Mouse (Mus musculus) gastrocnemius, postnatal 10 days (tissue): ENCODE results near the gene Tcl1b2. TPM values are rescaled to one million over a fixed set of nuclear protein-coding genes. Genes with fewer than 3 reads are reported as not detected.
"Not testable (repeated sequence)": the region's sequence is repeated elsewhere in the genome, so short reads cannot be mapped to it uniquely, and the experiment has no call there.

Experiments used
- DNase-seq: peaks from one replicate; pipeline ENCODE4 v3.0.0; 2021; ENCODE audit warnings: mixed read lengths
- long read RNA-seq, 2 experiments: library from polyadenylated mRNA; stranded (forward); transcript quantifications; one replicate each; pipeline ENCODE4 v2.0.0; 2021
- total RNA-seq, 2 experiments: library from RNA; stranded (reverse); gene quantifications; 2 replicates each; pipeline ENCODE4 v1.2.3; 2021

Gene Tcl1b2
- not detected for total RNA-seq
- long read RNA-seq, experiment 1: 0 reads
- long read RNA-seq, experiment 2: 0 reads

DNA sequence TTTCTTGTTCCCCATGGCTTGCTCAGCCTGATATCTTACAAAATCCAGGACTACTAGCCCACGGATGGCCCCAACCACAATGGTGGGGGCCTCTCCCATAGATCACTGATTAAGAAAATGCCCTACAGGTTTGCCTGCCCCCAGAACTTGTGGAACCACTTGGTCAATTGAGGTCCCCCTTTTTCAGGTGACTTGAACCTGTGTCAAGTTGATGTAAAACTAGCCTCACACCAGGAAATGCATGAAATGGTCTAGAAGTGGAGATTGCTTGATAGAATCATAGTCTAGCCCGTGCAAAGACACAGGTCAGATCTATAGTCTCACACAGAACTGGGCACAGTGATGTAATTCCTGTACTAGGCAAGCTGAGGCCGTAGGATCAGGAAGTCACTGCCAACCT is at the start of gene Tcl1b2:
TSS of gene Tcl1b2 (plus strand) at position 301 of the 400 bp plus-strand sequence.
- no peak for DNase-seq

GRCm38 (mm10) chr12:105099466-105100044 is 46.3 kb upstream of the Tcl1b2 start:
- no peak for DNase-seq

- DNase-seq: no peak
Measured at GRCm38 (mm10) chr12:105102901-105103300, 42.9 kb upstream of the Tcl1b2 start.

GRCm38 (mm10) chr12:105104036-105104435 is 41.8 kb upstream of the Tcl1b2 start:
- peak; percentile 91 for DNase-seq

DNA sequence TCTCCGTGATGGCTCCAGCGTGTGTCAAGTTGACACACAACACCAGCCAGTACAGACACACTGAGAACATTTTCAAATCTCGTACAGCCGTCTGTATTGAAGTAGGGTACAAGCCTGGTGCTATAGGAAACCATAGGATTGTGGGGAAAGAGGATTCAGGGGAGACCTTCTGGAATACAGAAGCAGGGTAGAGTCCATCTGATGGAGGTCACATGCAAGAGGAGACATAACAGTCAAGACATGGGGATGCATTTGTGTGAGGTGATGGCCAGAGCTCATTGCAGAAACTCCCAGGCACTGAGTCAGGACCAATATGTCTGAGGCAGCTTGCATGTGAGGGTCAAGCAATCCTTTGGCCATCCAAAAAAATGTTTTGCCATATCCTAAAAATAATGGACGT is 40.5 kb upstream of the Tcl1b2 start:
- no peak for DNase-seq

GRCm38 (mm10) chr12:105108856-105109255 is 37.0 kb upstream of the Tcl1b2 start:
- no peak for DNase-seq

DNA sequence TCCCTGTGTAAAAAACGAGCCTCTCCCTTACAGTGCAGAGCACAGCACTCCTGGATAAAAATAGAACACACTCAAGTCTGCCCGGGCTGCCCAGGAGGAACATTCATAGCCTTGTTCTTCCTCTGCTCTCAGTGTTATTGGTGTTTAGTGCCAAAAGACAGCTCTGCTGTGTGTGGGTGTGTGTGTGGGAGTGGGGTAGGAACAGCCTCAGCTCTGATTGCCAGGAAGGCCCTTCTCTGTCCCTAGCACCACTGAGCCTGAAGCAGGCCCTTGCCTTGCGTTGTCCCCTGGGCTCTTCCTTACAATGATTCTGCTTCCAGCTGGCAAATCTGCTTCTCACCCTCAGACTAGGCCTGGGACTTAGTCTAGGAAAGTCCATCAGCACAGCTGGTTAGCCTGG is 36.4 kb upstream of the Tcl1b2 start:
- DNase-seq: no peak

DNA sequence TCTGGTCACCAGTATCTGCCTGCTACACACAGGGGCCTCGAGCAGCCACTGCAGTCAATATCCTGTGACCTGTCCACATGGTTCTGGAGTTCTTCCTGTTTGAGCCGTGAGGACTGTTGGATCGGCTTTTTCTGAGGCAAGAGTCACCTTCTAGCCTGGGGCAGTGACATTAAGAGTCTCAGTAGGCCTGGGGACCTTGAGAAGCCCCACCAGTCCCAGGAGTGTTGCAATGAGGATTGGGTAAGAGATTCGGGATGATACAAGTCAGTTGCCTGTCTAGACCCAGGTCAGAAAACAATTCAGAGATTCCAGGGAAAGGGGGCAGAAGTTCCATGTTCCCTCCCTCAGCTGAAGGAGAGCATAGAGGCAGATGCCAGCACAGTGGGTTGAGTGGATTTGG is 36.0 kb upstream of the Tcl1b2 start:
- DNase-seq: no peak

- no peak for DNase-seq
Measured at GRCm38 (mm10) chr12:105112321-105112988, 33.4 kb upstream of the Tcl1b2 start.

GRCm38 (mm10) chr12:105116648-105117047 is 29.2 kb upstream of the Tcl1b2 start:
- no peak for DNase-seq

- no peak for DNase-seq
Measured at GRCm38 (mm10) chr12:105125362-105125761, 20.5 kb upstream of the Tcl1b2 start.

DNA sequence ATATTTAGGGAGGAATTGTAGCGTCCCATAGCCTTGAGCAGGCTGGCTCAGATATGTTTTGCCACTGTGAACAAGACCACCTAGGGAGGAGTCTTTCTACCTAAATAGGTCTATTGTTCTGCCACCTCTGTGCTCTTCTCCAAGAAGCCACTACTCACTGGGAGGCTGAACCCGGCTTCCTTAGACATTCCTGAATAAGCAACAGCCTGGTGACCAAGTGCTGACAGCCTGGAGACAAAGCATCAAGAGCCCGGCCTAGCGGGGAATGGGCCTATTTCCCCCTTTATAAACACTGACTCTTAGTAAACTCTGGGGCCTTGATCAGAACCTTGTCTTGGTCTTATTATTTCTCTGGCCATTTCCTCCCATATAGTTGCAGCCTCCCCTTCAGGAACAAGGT is 19.3 kb upstream of the Tcl1b2 start:
- DNase-seq: no peak

DNA sequence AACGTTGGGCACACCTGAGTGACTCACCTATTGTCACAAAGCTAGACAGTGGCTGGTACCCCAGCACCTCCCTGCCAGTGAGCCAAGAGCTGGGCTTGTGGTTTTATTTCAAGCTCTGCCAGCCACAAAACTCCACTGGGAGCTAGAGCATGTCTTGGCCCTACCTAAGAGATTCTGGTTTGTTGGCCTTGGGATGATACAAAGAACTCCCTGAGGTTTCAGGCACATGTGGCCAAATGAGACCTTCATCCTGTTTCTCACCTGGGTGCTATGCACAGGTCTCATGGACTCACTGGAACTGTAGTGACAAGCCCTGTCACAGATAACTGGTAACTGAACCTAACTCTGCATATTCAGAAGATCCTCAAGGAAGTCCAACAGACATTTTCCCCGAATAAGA is 18.2 kb upstream of the Tcl1b2 start:
- DNase-seq: no peak

DNA sequence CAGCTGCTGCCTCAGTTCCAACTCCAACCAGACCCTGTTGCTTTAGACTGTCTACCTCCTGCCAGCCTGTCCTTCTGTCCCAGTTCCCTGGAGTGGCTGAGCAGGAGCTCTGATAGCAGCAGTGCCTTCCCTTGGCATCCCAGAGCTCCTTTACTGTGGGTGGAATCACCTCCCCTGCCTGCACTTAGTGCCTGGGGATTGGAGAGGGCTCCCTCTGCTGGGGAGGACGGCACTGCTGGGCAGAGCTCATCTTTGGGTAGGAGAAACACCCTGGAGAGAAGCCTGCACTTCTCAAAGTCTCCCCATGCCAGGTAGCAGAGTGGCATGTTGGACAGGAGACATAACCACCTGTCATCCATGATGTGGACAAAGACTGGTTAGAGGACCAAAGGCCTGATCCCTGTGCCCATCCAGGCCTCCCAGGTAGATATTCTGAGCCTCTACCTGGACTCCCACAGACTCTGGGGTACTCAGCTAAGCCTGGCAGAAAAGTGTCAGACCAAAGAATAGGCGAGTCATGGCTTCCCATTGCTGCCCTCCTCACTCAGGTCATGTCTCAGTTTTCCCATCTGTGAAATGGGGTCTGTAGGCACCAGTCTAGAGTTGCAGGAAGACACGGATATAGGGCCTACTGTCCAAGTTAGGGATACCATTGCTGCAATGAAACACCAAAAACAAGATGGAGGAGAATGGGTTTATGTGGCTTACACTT is 16.2 kb upstream of the Tcl1b2 start:
- not testable (repeated sequence) for DNase-seq

DNA sequence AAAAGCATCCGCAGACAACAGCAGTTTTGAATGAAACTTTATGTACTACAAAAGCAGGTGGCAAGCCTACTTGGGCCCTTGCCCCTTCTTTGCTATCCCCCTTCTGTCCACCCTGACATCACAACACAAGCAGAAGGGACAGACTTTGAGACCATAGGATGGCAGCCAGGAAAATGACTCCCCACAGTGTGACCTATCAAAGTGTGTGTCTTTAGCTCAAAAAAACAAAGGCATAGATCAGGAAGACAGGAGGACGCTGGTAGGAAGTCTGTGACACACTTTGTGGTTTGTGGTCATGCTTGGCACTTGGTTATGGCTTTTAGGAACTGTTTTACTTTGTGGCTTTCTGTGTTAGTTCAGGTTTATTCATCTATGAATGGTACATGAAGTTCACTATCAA is 11.6 kb upstream of the Tcl1b2 start:
- DNase-seq: not testable (repeated sequence)

DNA sequence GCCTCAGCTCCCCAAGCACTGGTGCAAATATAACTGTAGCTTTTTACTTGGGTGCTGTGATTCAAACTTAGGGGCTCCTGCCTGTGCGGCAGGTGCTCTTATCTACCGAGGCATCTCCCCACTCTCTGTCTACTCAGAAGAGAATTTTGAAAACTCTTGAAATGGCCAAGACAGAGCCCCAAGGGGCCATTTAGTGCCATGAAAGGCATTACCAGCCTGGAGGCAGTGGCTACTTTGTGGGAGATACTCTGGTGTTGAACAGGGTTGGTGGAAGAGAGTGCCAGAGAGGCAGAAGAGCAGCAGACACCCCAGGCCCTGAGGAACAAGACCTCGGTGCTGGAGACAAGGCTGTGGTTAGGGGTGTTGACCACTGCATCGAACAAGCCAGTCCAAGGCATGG is 11.0 kb upstream of the Tcl1b2 start:
- not testable (repeated sequence) for DNase-seq

GRCm38 (mm10) chr12:105137729-105138128 is 8.1 kb upstream of the Tcl1b2 start:
- not testable (repeated sequence) for DNase-seq

DNA sequence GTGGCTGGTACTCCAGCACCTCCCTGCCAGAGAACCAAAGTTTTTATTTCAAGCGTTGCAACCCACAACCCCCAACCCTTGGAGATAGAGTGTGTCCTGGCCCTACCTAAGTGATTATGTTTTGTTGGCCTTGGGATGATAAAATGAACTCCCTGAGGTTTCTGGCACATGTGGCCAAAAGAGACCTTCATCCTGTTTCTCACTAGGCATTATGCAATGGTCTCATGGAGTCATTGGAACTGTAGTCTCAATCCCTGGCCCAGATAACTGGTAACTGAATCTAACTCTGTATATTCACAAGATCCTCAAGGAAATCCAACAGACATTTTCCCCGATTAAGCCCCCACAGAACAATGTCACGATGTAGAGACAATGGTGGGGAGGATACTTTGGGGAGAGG is 2.7 kb upstream of the Tcl1b2 start:
- no peak for DNase-seq

DNA sequence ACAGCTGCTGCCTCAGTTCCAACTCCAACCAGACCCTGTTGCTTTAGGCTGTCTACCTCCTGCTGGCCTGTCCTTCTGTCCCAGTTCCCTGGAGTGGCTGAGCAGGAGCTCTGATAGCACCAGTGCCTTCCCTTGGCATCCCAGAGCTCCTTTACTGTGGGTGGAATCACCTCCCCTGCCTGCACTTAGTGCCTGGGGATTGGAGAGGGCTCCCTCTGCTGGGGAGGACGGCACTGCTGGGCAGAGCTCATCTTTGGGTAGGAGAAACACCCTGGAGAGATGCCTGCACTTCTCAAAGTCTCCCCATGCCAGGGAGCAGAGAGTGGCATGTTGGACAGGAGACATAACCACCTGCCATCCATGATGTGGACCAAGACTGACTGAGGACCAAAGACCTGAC is 886 bp upstream of the Tcl1b2 start:
- not testable (repeated sequence) for DNase-seq

DNA sequence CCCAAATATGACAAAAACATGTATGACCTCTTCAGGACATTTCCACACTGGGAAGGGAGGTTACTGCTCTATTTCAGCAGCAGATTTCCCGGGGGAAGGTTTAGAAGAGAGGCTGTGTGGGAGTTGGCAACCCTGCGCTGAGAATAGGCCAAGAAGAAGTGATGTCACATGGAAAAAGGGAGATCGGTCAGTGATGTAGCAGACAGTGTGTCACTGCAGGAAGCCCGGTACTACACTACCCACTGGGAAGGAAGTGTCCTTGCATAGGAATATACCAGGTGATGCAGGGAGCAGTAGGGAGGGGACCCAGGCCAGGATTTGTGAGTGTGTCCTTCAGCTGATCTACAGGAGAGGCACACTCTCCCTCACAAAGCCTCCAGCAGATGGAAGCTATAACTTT is 9.5 kb downstream of the Tcl1b2 start:
- not testable (repeated sequence) for DNase-seq

DNA sequence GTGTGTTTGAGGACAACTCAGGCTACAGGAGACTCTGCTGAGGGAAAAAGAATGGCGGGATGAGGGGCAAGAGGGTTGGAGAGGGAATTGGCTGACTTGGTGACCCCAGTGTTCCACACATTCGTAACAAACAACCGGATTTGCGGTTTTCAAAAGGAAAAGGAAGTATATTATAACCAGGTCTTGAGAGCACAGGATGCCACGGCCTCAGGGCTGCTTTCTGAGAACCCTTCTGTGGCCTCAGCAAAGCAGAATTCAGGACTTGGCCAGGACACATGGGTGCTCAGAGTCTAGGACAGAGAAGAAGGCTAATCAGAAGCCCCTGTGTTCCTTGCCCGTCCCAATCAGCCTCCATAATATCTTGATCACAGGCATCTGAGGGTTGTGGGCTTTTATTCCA is 13.0 kb downstream of the Tcl1b2 start:
- no peak for DNase-seq

DNA sequence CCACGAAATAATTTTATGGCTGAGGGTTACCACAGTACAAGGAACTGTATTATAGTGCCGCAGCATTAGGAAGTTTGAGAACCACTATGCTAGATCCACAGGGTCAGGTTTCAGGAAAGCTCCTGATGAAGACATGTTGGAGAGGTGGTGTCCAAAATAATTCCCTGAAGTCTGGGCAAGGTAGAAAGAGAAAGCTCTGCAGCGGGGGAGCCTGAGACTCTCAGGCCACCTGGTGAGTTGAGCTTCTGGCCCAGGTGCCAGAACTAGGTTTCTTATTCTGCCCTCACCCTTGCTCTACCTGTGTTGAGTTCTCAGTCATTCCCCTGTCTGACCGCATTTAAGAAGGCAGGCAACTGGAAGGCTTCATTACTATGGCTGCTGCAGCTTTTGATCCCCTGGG is 13.6 kb downstream of the Tcl1b2 start, which contains the start of gene Tcl1b1:
TSS of gene Tcl1b1 (plus strand) at position 301 of the 400 bp plus-strand sequence.
- no peak for DNase-seq

GRCm38 (mm10) chr12:105166734-105167133 is 20.9 kb downstream of the Tcl1b2 start:
- no peak for DNase-seq
